Mouse (Mus musculus): ENCODE results near the gene Afap1l2. TPM values are rescaled to one million over a fixed set of nuclear protein-coding genes. Genes with fewer than 3 reads are reported as not detected.

Gene Afap1l2
- polyA plus RNA-seq, 1 experiment from 2014 or later = 3.8 TPM

GRCm38 (mm10) chr19:56959057-56959456 lies 49.0 kb downstream of the Afap1l2 start:
- DNase-seq (ENCODE audit: low spot score) = no peak
- Histone ChIP-seq H3K27me3 (ENCODE audit: insufficient read depth, poor library complexity, severe bottlenecking) (no peaks in the 10 kb centered on the region), H3K27ac (no peak overlapping the region), H3K9me3 (no peaks in the 10 kb centered on the region), H3K4me1 (replicated peaks) (peaks cover 21% of the 10 kb centered on the region), H3K4me3 (no peak overlapping the region), H3K36me3 (no peaks in the 10 kb centered on the region)
- WGBS = 90% methylated on average over 2 of the region's 2 CpGs

GRCm38 (mm10) chr19:56958582-56959021 lies 49.4 kb downstream of the Afap1l2 start:
- Histone ChIP-seq H3K4me1 (replicated peaks) (peaks cover 21% of the 10 kb centered on the region), H3K27me3 (ENCODE audit: insufficient read depth, poor library complexity, severe bottlenecking) (no peaks in the 10 kb centered on the region), H3K27ac (no peak overlapping the region), H3K9me3 (no peaks in the 10 kb centered on the region), H3K36me3 (no peaks in the 10 kb centered on the region), H3K4me3 (no peak overlapping the region)
- no peak for DNase-seq (ENCODE audit: low spot score)
- 57% methylated on average over 6 of the region's 6 CpGs for WGBS

- H3K27me3 ChIP-seq (ENCODE audit: insufficient read depth, poor library complexity, severe bottlenecking) = no peaks in the 10 kb centered on the region
- H3K4me3 ChIP-seq = no peak overlapping the region
- peaks cover 21% of the 10 kb centered on the region for H3K4me1 ChIP-seq (replicated peaks)
- no peaks in the 10 kb centered on the region for H3K36me3 ChIP-seq
- no peaks in the 10 kb centered on the region for H3K9me3 ChIP-seq
- WGBS = 81% methylated on average over 4 of the region's 4 CpGs
- DNase-seq (ENCODE audit: low spot score) = no peak
- H3K27ac ChIP-seq = no peak overlapping the region
These were observed 50.0 kb downstream of the Afap1l2 start for GRCm38 (mm10) chr19:56958011-56958410.

DNA sequence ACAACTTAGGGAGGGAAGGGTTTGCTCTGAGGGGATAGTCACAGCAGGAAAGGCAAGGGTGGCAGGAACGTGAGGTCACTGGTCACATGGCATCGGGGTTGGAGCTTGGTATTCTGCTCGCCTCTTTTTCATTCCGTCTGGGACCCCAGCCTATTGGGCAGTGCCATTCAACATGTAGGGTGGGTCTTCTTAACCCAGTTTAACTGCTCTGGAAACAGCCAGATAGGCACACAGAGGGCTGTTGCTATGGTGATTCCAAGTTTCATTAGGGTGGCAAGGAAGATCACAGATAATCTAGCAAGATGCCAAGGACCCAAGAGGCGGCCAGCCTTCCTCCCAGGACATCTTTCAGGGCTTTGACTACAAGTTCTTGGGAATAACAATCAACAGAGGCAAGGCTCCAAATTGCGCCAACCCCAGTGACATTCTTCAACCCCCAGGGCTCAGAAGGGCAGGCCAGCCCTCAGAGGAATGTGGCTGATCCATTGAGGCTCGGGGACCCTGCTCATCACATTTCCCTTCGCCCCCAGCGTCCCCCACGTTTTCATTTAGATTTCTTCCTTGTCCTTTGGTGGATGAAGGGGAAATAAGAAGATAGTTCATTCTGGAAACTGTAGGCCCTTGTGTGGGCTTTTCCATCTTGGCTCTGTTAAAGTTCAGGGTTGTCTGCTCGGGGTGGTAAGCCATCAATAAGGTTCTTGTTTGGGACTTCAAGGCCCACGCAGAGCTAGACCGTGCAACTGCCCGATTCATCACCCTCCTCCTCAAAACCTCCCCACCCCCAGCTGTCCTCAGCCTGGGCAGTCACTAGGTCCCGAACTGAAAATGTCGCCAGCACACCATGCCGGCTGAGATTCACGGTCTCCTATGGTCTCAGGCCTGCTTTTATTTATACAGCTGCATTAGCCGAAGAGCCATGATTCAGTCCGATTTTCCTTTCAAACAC lies 52.2 kb downstream of the Afap1l2 start:
- H3K36me3 ChIP-seq = no peaks in the 10 kb centered on the region
- peaks cover 21% of the 10 kb centered on the region for H3K4me1 ChIP-seq (replicated peaks)
- H3K27ac ChIP-seq = no peak overlapping the region
- H3K27me3 ChIP-seq (ENCODE audit: insufficient read depth, poor library complexity, severe bottlenecking) = no peaks in the 10 kb centered on the region
- H3K4me3 ChIP-seq = no peak overlapping the region
- WGBS = 72% methylated on average over 20 of the region's 20 CpGs
- H3K9me3 ChIP-seq = no peaks in the 10 kb centered on the region
- no peak for DNase-seq (ENCODE audit: low spot score)

DNA sequence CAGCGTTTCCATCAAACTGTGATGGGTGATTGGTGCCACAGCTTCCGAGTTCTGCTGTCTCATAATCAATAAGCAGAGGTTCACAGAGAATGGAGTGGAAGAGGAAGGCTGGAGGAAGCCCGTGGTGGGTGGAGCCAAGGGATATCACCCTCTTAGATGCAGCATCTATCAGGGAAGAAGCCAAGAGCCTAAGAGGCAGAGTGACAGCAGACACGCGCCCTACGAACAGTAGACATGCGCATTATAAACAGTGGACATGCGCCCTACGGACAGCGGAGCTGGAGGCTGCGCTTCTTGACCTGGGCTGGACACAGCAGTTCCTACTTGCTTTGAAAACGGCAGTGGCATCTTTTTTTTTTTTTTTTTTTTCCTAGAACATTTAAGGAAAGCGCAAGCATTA lies 53.2 kb downstream of the Afap1l2 start:
- Histone ChIP-seq H3K36me3 (no peaks in the 10 kb centered on the region), H3K4me3 (no peak overlapping the region), H3K27ac (no peak overlapping the region), H3K9me3 (no peaks in the 10 kb centered on the region), H3K4me1 (replicated peaks) (peaks cover 16% of the 10 kb centered on the region), H3K27me3 (ENCODE audit: insufficient read depth, poor library complexity, severe bottlenecking) (no peaks in the 10 kb centered on the region)
- 89% methylated on average over 13 of the region's 13 CpGs for WGBS
- no peak for DNase-seq (ENCODE audit: low spot score)

GRCm38 (mm10) chr19:56953856-56954255 lies 54.2 kb downstream of the Afap1l2 start:
- no peak for DNase-seq (ENCODE audit: low spot score)
- no peaks in the 10 kb centered on the region for H3K9me3 ChIP-seq
- no peak overlapping the region for H3K4me3 ChIP-seq
- WGBS = 88% methylated on average over 4 of the region's 4 CpGs
- no peaks in the 10 kb centered on the region for H3K36me3 ChIP-seq
- peaks cover 10% of the 10 kb centered on the region; the same call in 1 of the 2 replicates for H3K4me1 ChIP-seq (replicated peaks)
- no peaks in the 10 kb centered on the region for H3K27me3 ChIP-seq (ENCODE audit: insufficient read depth, poor library complexity, severe bottlenecking)
- H3K27ac ChIP-seq = no peak overlapping the region

DNA sequence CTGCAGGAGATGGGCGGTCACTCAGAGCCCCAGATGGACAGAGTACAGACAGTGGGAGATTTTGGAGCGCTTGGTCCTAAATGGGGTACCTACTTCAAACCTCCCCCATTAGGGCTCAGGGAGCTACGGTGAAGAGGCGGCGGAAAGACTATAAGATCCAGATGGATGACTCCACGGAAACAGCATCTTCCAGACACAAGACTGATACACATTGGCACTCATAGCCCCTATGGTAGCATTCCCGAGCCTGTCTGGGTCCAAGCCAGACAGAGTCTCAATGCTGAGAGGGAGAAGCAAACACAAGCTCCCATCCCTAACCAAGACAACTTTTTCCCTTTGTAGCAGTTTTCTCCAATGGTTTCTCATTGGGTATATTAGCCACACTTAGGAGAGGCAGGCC lies 57.2 kb downstream of the Afap1l2 start:
- no peaks in the 10 kb centered on the region for H3K27me3 ChIP-seq (ENCODE audit: insufficient read depth, poor library complexity, severe bottlenecking)
- no peak overlapping the region for H3K4me3 ChIP-seq
- no peak for DNase-seq (ENCODE audit: low spot score)
- no peaks in the 10 kb centered on the region for H3K9me3 ChIP-seq
- WGBS = 82% methylated on average over 7 of the region's 7 CpGs
- H3K36me3 ChIP-seq = no peaks in the 10 kb centered on the region
- H3K27ac ChIP-seq = no peak overlapping the region
- H3K4me1 ChIP-seq (replicated peaks) = peaks cover 7% of the 10 kb centered on the region

- Histone ChIP-seq H3K36me3 (no peaks in the 10 kb centered on the region), H3K4me1 (replicated peaks) (peaks cover 4% of the 10 kb centered on the region; the same call in 1 of the 2 replicates), H3K27ac (no peak overlapping the region), H3K27me3 (ENCODE audit: insufficient read depth, poor library complexity, severe bottlenecking) (no peaks in the 10 kb centered on the region), H3K9me3 (0 out of 2 replicates have a peak, but pooled peaks cover 1% of the 10 kb centered on the region), H3K4me3 (no peak overlapping the region)
- WGBS = 73% methylated on average over 8 of the region's 8 CpGs
- DNase-seq (ENCODE audit: low spot score) = no peak
These were observed 58.2 kb downstream of the Afap1l2 start for GRCm38 (mm10) chr19:56949868-56950267.

DNA sequence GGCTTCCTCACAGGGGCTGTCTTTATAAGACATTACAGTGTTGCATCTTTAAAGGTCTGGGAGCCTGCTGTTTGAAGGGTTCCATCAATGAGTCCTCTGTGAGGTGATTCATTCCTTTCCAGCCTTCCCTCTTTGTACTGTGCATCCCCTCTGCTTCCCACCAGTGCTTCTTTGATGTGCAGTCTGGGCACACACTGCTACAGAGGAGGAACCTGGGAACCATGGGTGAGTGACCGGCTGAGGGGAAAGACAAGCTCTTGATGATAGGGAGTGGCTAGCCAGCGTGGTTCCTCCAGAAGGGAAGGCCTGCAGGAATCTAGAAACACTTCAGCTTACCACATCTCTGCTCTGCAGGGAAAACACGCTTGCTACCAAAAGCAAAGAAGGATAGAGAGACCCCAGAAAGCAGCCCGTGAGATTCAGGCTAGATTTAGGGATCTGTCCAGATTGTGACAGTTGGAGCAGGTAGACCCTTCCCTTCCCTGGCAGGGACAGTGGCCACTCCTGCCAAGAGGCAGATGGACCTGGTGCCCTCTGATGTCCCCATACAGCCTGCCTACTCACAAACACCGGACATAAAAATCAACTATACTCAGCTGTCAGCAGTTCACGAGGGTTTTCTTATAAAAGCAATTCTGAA lies 59.9 kb downstream of the Afap1l2 start:
- DNase-seq (ENCODE audit: low spot score) = no peak
- Histone ChIP-seq H3K4me3 (no peak overlapping the region), H3K36me3 (no peaks in the 10 kb centered on the region), H3K27ac (no peak overlapping the region), H3K27me3 (ENCODE audit: insufficient read depth, poor library complexity, severe bottlenecking) (no peaks in the 10 kb centered on the region), H3K4me1 (replicated peaks) (peaks cover 4% of the 10 kb centered on the region; the same call in 1 of the 2 replicates), H3K9me3 (0 out of 2 replicates have a peak, but pooled peaks cover 4% of the 10 kb centered on the region)
- WGBS = 69% methylated on average over 6 of the region's 6 CpGs

GRCm38 (mm10) chr19:56946727-56947126 lies 61.3 kb downstream of the Afap1l2 start:
- WGBS = 92% methylated on average over 3 of the region's 3 CpGs
- DNase-seq (ENCODE audit: low spot score) = no peak
- H3K36me3 ChIP-seq = no peaks in the 10 kb centered on the region
- H3K9me3 ChIP-seq = 0 out of 2 replicates have a peak, but pooled peaks cover 4% of the 10 kb centered on the region
- no peak overlapping the region for H3K27ac ChIP-seq
- H3K4me3 ChIP-seq = no peak overlapping the region
- peaks cover 4% of the 10 kb centered on the region; the same call in 1 of the 2 replicates for H3K4me1 ChIP-seq (replicated peaks)
- no peaks in the 10 kb centered on the region for H3K27me3 ChIP-seq (ENCODE audit: insufficient read depth, poor library complexity, severe bottlenecking)

DNA sequence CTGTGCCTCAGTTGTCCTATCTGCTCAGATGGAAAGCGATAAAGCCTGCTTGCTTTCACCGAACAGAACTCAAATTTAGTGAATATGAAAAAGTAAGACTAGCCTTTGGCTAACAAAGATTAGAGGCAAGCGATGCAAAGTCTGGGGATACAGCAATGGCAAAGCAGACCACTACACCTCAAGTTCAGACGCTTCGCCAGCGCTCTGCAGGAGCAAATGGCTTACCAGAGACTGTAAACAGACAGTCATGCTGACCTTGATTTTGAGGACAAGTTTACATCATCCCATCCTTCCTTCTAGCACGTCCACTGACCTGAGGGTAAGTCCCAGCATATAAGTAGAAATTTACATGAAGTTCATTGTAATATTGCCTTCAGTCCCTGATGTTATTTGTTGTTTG lies 61.8 kb downstream of the Afap1l2 start:
- Histone ChIP-seq H3K9me3 (0 out of 2 replicates have a peak, but pooled peaks cover 4% of the 10 kb centered on the region), H3K27ac (no peak overlapping the region), H3K36me3 (no peaks in the 10 kb centered on the region), H3K4me3 (no peak overlapping the region), H3K4me1 (replicated peaks) (peaks cover 4% of the 10 kb centered on the region; the same call in 1 of the 2 replicates), H3K27me3 (ENCODE audit: insufficient read depth, poor library complexity, severe bottlenecking) (no peaks in the 10 kb centered on the region)
- no peak for DNase-seq (ENCODE audit: low spot score)
- WGBS = 92% methylated on average over 7 of the region's 7 CpGs

- 79% methylated on average over 2 of the region's 2 CpGs for WGBS
- H3K27ac ChIP-seq = no peak overlapping the region
- peaks cover 4% of the 10 kb centered on the region; the same call in 1 of the 2 replicates for H3K4me1 ChIP-seq (replicated peaks)
- no peaks in the 10 kb centered on the region for H3K36me3 ChIP-seq
- no peak overlapping the region for H3K4me3 ChIP-seq
- H3K27me3 ChIP-seq (ENCODE audit: insufficient read depth, poor library complexity, severe bottlenecking) = no peaks in the 10 kb centered on the region
- 0 out of 2 replicates have a peak, but pooled peaks cover 4% of the 10 kb centered on the region for H3K9me3 ChIP-seq
- no peak for DNase-seq (ENCODE audit: low spot score)
These were observed 62.4 kb downstream of the Afap1l2 start for GRCm38 (mm10) chr19:56945621-56946020.

- 90% methylated on average over 3 of the region's 3 CpGs for WGBS
- H3K9me3 ChIP-seq = 0 out of 2 replicates have a peak, but pooled peaks cover 4% of the 10 kb centered on the region
- no peak overlapping the region for H3K27ac ChIP-seq
- H3K4me1 ChIP-seq (replicated peaks) = peaks cover 9% of the 10 kb centered on the region
- no peaks in the 10 kb centered on the region for H3K36me3 ChIP-seq
- no peaks in the 10 kb centered on the region for H3K27me3 ChIP-seq (ENCODE audit: insufficient read depth, poor library complexity, severe bottlenecking)
- no peak overlapping the region for H3K4me3 ChIP-seq
- no peak for DNase-seq (ENCODE audit: low spot score)
These were observed 63.2 kb downstream of the Afap1l2 start for GRCm38 (mm10) chr19:56944826-56945225.
